Mouse (Mus musculus) R1 (cell line): ENCODE results near the gene Nrn1.

ENCODE experiments used
- DNase-seq: peaks from one replicate; pipeline ENCODE4 v3.0.0-alpha.2; 2018; ENCODE audit warnings: low read depth, low spot score

The Nrn1 gene

GRCm38 (mm10) chr13:36734731-36735571 lies at the start of gene Nrn1:
TSS of gene Nrn1 (minus strand) at chr13:36735131.
- DNase-seq: peak; percentile 38

GRCm38 (mm10) chr13:36779626-36780025 lies 44.7 kb upstream of the Nrn1 start:
- DNase-seq: no peak

DNA sequence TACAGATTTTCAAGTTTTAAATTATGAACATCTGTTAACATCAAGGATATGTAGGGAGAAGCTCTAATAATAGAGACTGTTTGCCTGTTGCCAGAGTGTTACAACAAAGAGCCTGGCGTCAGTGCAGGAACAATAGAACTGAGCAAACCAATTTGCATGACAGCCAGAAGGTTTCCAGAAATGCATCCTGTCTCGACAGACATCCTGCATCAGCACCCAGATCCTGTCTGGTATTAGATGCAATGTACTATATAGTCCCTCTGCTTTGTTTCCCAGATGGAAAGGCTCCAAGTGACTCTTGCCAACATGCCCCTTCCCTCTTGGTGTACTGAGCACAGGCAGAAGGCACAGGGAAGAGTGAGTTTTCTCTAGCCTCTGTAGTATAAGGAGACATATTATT lies 31.9 kb upstream of the Nrn1 start:
- peak; percentile 11 for DNase-seq

DNA sequence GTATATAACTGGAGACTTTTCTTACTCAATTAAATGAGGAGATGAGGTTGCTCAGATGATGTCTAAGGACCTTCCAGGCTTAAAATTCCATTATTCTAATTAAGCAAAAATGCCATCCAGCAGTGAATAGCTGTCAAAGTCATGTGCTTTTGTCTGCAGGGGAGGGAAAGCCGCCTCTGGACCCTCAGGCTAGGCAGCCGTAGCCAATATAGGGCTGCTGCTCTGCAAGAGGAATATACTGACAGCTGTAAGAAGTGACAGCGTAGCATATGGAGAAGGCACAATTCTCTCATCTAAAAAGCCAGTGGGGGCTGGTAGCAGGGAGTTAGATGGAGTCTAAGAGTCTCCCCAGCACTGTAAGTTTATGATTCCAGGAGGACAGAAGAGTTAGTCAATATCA lies 16.9 kb upstream of the Nrn1 start:
- no peak for DNase-seq

DNA sequence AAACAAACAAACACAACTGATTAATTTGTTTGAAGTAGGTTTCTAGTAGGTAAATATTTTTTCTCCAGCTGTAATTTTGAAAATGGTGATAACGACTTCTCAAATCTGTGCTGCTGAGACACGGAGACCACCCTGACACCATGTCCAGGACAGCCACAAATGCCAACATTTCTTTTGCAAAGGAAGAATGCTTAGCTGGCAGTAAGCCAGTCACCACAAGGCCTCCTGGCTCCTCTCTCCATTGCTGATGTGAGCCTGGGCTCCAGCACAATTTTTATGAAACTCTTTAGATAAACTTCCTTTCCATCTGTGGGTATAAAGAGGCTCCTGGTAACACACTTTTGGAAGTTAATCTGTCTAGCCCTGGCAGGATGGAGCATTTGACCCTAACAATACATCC lies 15.1 kb upstream of the Nrn1 start:
- DNase-seq: no peak

GRCm38 (mm10) chr13:36736619-36736996 lies 1.7 kb upstream of the Nrn1 start:
- DNase-seq: no peak

GRCm38 (mm10) chr13:36735901-36736618 lies 1.1 kb upstream of the Nrn1 start:
- peak; percentile 93 for DNase-seq

- no peak for DNase-seq
Measured at GRCm38 (mm10) chr13:36733989-36734690, 791 bp downstream of the Nrn1 start.

DNA sequence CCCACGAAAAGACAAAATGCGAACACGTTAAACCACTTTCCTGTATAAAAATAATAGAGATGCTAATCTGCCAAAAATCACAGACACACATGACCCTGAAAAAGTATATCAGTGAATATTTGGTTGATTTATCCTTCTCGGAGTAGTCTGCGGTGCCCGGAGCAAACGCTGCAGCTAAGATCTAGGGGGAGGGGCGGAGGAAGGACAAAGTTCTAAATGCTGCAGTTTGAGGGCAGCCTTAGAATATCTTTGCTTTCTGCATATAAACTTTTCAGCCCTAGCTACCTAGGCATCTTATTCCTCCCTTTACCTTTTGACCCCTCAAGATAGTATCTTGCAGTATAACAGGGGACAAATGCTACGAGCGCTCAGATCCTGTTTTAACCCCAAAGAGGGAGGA lies 1.4 kb downstream of the Nrn1 start:
- DNase-seq: no peak

DNA sequence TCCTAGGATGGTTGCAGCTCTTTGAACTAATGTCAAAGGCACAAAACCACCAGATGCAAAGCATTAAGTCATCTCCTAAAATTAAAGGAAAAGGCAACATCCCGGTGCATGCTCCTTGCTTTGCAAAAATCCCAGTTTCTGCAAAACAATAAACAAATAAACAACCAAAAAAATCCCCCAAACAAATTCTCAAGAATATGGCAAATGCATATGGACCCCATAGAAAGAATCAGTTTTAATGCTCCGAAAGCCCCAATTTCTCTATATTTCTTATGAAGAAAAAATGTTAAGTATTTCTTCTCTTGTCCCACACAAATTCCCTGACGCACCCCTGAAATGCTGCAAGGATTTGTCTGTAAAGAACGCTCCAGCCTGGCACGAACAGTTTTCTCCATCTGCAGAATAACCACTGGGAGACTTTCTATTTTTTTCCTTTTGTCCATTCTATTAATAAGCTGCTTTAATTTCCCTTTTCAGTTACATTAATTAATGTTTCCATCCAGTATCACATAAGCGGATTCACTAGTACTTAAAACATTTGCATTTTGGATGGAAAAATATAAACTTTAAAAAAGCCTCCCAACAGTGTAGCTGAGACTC lies 1.9 kb downstream of the Nrn1 start:
- no peak for DNase-seq

GRCm38 (mm10) chr13:36731931-36732461 lies 2.9 kb downstream of the Nrn1 start:
- DNase-seq: no peak

DNA sequence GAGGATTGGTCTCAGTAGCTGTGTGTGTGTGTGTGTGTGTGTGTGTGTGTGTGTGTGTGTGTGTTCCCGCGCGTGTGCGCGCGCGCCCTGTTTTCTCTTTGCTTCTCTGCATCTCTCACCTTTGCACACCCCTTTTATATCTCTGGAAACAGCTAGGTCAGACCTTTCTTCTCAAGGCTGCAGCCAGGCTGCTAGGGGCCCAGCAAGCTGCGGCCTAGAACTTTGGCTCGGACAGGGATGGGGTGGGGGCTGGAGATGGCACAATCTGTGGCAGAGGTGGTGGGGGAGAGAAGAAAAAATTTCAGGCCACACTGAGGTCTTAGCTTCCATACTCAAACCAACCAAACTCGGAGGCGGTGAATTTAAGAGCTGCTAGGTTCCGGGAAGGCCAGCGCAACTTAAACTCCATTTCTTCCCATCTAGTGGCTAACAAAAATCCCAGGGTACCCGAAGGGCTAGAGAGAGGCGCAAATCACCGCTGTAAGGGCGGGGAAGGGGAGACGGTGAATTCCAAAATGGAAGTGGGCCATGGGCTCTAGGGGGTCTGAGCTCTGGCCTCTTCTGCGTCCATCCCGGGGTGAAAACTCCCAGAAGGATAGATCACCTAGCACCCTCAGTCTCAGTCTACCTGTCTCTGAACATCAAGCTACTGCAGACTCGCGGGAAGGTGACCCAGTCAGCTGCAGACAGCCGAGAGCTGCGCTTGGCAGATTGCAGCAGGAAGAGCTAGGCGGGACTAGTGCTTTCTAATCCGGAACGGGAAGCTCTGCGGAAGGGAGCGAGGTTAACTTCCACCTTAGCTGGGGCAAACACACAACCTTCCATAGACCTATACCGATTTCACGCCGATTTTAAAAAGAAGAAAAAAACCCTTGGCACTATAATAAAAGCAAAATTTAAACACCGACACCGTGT lies 3.7 kb downstream of the Nrn1 start:
- DNase-seq: peak; percentile 49

DNA sequence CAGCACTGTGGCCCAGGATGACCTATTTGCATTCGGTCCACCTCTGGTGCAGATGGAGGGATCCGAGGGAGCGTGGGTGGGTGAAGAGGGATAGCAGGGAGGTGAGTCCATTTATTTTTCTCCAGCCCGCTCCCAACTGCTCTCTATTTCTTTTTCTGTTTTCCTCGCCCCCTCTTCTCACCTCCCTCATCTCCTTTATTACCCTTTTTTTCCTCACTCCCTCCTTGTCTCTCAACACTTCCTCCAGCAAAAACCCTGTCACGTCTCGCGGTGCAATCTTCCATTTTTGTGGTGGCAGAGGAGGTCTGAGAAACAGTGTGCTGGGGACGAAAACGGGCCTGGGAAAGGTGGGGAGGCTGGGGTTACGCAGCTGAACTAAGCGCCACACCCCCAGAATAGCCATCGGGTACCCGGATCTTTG lies 4.6 kb downstream of the Nrn1 start:
- no peak for DNase-seq

- DNase-seq: no peak
Measured at GRCm38 (mm10) chr13:36729731-36730340, 5.1 kb downstream of the Nrn1 start.

DNA sequence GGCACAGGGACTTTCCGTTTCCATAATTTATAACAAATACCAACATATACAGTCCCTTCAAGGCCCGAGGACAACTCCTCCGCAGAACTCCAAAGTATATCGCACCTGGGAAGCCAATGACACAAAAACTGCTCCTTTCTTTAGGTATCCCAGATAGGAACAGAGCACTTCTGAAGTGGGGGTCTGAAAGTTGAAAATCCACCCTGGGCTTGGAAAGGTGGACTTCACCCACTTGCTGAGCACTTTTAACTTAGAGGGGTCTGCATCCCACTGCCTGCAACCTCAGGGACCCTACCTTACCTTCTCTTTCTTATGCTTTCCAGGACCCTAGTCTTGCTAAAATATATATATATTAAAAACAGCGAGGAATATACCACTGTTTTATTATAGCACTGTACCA lies 6.4 kb downstream of the Nrn1 start:
- no peak for DNase-seq

DNA sequence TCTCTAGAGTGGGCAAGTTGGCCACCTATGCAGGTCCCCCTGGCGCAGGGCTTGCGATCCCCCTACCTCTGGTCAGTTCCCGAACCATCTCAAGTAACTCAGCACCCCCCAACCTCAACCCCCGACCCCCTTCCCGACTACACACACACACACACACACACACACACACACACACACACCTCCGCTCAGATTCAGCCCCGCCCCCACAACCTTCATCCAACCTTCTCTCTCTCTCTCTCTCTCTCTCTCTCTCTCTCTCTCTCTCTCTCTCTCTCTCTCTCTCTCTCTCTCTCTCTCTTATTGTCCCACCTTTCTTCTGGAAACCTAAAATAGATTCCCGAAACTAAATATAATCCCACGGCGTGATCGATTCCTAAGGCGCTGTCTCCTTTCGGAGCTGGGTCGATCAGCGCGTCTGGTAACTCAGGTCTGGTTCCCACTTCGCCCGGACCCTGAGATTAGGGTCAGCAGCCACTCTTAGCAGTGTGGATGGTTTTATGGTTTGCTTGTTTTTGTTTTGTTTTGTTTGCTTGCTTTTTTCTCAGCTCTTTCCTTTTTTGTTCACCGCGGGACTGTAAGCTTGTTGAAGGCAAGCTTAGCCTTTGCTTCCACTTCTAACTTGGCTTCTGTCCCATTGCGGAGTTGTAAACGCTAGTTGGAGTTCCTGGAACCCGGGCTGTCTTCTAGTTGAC lies 7.0 kb downstream of the Nrn1 start:
- no peak for DNase-seq

- peak; percentile 74 for DNase-seq
Measured at GRCm38 (mm10) chr13:36726951-36727778, 7.8 kb downstream of the Nrn1 start.

GRCm38 (mm10) chr13:36726551-36726950 lies 8.4 kb downstream of the Nrn1 start:
- peak; percentile 39 for DNase-seq

DNA sequence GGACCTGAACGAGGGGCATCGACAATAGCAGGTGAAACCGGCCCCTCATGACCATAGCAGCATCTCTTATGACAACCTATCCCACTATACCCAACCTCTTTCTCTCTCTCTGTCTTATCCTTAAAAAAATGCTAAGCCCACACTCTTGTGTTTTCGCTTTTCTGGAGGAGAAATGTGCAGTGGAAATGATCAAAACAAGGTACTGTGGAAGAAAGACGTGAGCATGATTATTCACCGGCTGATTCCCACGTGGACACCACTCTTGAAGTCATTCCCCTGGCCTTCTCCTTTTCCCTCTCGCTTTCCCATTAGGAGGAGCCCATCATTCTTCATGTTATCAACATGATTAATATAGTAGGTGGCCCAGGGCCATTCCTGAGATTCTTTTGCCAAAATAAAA lies 9.1 kb downstream of the Nrn1 start:
- no peak for DNase-seq
